Mouse (Mus musculus) bone marrow, adult 2 months (tissue): Measurements from ENCODE around the gene Cd47.

Experiments used
- CTCF ChIP-seq: fragments of 200-500 bp; IDR thresholded peaks from 2 replicates; pipeline ENCODE4 v1.5.1; 2011; ENCODE audit warnings: low read length, control low read depth; ENCODE audit not compliant: control insufficient read depth, insufficient read depth
- POLR2A ChIP-seq: fragments of 200-500 bp; IDR thresholded peaks from 2 replicates; pipeline ENCODE4 v1.6.1; 2011; ENCODE audit warnings: low read depth, mild to moderate bottlenecking, control low read depth, low read length, borderline replicate concordance; ENCODE audit not compliant: control insufficient read depth

DNA sequence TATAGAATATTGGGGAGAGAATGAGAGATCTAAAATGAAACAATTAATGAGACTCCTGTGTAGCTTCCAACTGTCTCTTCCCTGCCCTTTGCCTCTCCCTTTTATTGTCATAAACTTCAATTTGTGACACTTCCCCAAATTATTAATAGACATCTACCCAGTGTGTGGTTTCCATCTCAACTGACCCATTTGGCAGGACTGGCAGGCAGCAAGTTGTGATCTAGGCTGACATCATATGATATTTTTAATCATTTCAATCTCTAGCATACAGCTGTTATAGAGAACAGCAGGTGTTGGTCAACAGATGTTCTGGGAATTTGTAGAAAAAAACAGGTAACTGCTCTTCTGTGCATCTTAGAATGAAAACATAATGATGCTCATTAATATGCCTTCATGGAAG, 17.0 kb upstream of the Cd47 start:
- TF ChIP-seq POLR2A (no peak), CTCF (no peak)
